ENCODE assay signal across 8 mouse cellular contexts in genomic region chr8:69995422-69995775, GRCm38 (mm10). TPM values are rescaled to one million over a fixed set of nuclear protein-coding genes. Genes with fewer than 3 reads are reported as not detected.
DNase-seq lines count a peak whose midpoint lies in the region; ATAC-seq and TF ChIP-seq lines count a peak whose summit lies in the region.

No protein-coding gene starts in this region.

- no peaks in the 10 kb centered on the region for H3K9me3 ChIP-seq in lung, embryonic 14.5 days (ENCODE audit: low read depth, low read length)
- H3K9me3 ChIP-seq in embryonic facial prominence, embryonic 13.5 days, result no peaks in the 10 kb centered on the region
- no peaks in the 10 kb centered on the region for H3K9me3 ChIP-seq in intestine, embryonic 14.5 days (ENCODE audit: control insufficient read depth, low read length)
- no peaks in the 10 kb centered on the region for H3K9me3 ChIP-seq in neural tube, embryonic 12.5 days

- no peak for TF ChIP-seq CTCF in lung, embryonic 14.5 days (IDR thresholded peaks at IDR 0.05; ENCODE audit: low read depth)

- no peak for DNase-seq in lung, embryonic 14.5 days
- no peak for DNase-seq in lung, postnatal 14 days
- DNase-seq in intestine, embryonic 14.5 days (ENCODE audit: low spot score), result no peak
- DNase-seq in left cerebral cortex, postnatal 14 days (ENCODE audit: low spot score in 2 of 2), result no peak
- DNase-seq in gastrocnemius, adult 18-20 months (ENCODE audit: low spot score), result no peak

- no peaks in the 10 kb centered on the region for H3K27me3 ChIP-seq in lung, embryonic 14.5 days (ENCODE audit: insufficient read depth, low read length)
- H3K27me3 ChIP-seq in embryonic facial prominence, embryonic 13.5 days, result no peaks in the 10 kb centered on the region
- no peaks in the 10 kb centered on the region for H3K27me3 ChIP-seq in intestine, embryonic 14.5 days (replicated peaks; ENCODE audit: control insufficient read depth, insufficient read depth, low read length)
- H3K27me3 ChIP-seq in neural tube, embryonic 12.5 days (replicated peaks), result no peaks in the 10 kb centered on the region

- WGBS in lung, embryonic 14.5 days, result 0% methylated on average over 7 of the region's 7 CpGs
- WGBS in embryonic facial prominence, embryonic 13.5 days, result under 1% methylated on average over 7 of the region's 7 CpGs
- WGBS in intestine, embryonic 14.5 days, result under 1% methylated on average over 7 of the region's 7 CpGs
- 1% methylated on average over 7 of the region's 7 CpGs for WGBS in neural tube, embryonic 12.5 days

- H3K4me3 ChIP-seq in lung, embryonic 14.5 days (ENCODE audit: low read depth, low read length), result peak overlapping the region; percentile 91
- peak overlapping the region; percentile 97 for H3K4me3 ChIP-seq in embryonic facial prominence, embryonic 13.5 days
- H3K4me3 ChIP-seq in intestine, embryonic 14.5 days (ENCODE audit: low read depth, low read length), result peak overlapping the region; percentile 79
- H3K4me3 ChIP-seq in neural tube, embryonic 12.5 days, result peak overlapping the region; percentile 93

- no peak for ATAC-seq in lung, embryonic 14.5 days (ENCODE audit: insufficient read depth)
- ATAC-seq in embryonic facial prominence, embryonic 13.5 days (ENCODE audit: insufficient number of reproducible peaks, insufficient read depth, low FRiP score, low TSS enrichment, low read depth), result no peak
- no peak for ATAC-seq in intestine, embryonic 14.5 days (replicated peaks; ENCODE audit: low FRiP score, low TSS enrichment, low read depth)
- no peak for ATAC-seq in neural tube, embryonic 12.5 days (ENCODE audit: low FRiP score, low read depth)
- no peak for ATAC-seq in activated CD4-positive, CD25-positive, alpha-beta regulatory T cell, adult 4 months

- peaks cover 5% of the 10 kb centered on the region; the same call in 1 of the 2 replicates for H3K36me3 ChIP-seq in lung, embryonic 14.5 days (ENCODE audit: insufficient read depth)
- 0 out of 2 replicates have a peak, but pooled peaks cover 5% of the 10 kb centered on the region for H3K36me3 ChIP-seq in embryonic facial prominence, embryonic 13.5 days
- no peaks in the 10 kb centered on the region for H3K36me3 ChIP-seq in intestine, embryonic 14.5 days (ENCODE audit: control insufficient read depth, insufficient read depth, low read length)
- H3K36me3 ChIP-seq in neural tube, embryonic 12.5 days, result peaks cover 2% of the 10 kb centered on the region; the same call in 1 of the 2 replicates

- intact Hi-C loops in left cerebral cortex, postnatal 14 days (cut with DNase I), result no loop called here

- H3K27ac ChIP-seq in lung, embryonic 14.5 days (ENCODE audit: low read depth), result peak overlapping the region; percentile 94
- H3K27ac ChIP-seq in embryonic facial prominence, embryonic 13.5 days, result no peak overlapping the region
- peak overlapping the region; percentile 92 for H3K27ac ChIP-seq in intestine, embryonic 14.5 days (ENCODE audit: low read depth)
- H3K27ac ChIP-seq in neural tube, embryonic 12.5 days, result peak overlapping the region; percentile 86; the same call in 1 of the 2 replicates

- peak overlapping the region; percentile 82 for H3K9ac ChIP-seq in lung, embryonic 14.5 days
- H3K9ac ChIP-seq in embryonic facial prominence, embryonic 13.5 days, result peak overlapping the region; percentile 86
- H3K9ac ChIP-seq in intestine, embryonic 14.5 days (ENCODE audit: low read length), result peak overlapping the region; percentile 80
- H3K9ac ChIP-seq in neural tube, embryonic 12.5 days, result peak overlapping the region; percentile 79

- H3K4me1 ChIP-seq in lung, embryonic 14.5 days (ENCODE audit: insufficient read depth), result peaks cover 6% of the 10 kb centered on the region
- H3K4me1 ChIP-seq in embryonic facial prominence, embryonic 13.5 days, result peaks cover 10% of the 10 kb centered on the region
- H3K4me1 ChIP-seq in intestine, embryonic 14.5 days (replicated peaks; ENCODE audit: control insufficient read depth, insufficient read depth, low read length), result no peaks in the 10 kb centered on the region; the same call in 1 of the 2 replicates
- peaks cover 17% of the 10 kb centered on the region for H3K4me1 ChIP-seq in neural tube, embryonic 12.5 days

- H3K4me2 ChIP-seq in lung, embryonic 14.5 days, result peak overlapping the region; percentile 75
- H3K4me2 ChIP-seq in embryonic facial prominence, embryonic 13.5 days, result peak overlapping the region; percentile 84
- peak overlapping the region; percentile 80 for H3K4me2 ChIP-seq in intestine, embryonic 14.5 days (ENCODE audit: low read length)
- H3K4me2 ChIP-seq in neural tube, embryonic 12.5 days (replicated peaks), result peak overlapping the region; percentile 88

RNA-seq across cellular contexts. Expression of gene Gatad2a, which starts 0.8 kb away (rescaled TPM):
- 81.5 and 92.4 TPM in 2 replicates for polyA plus RNA-seq in lung, embryonic 14.5 days (2014; fragmentation: Nextera tagmentation; extraction: Ambion mirVana)
- 35.5 and 35.6 TPM in 2 replicates for polyA plus RNA-seq in embryonic facial prominence, embryonic 13.5 days (2015; fragmentation: Nextera tagmentation; extraction: Ambion mirVana)
- polyA plus RNA-seq in intestine, embryonic 14.5 days (2014; fragmentation: Nextera tagmentation; extraction: Ambion mirVana), result 51.9 and 57.4 TPM in 2 replicates
- 61.3 and 66.9 TPM in 2 replicates for polyA plus RNA-seq in neural tube, embryonic 12.5 days (2016; fragmentation: Nextera tagmentation; extraction: Ambion mirVana)
- polyA plus RNA-seq in activated CD4-positive, CD25-positive, alpha-beta regulatory T cell, adult 4 months (2017; shearing (Covaris generic)), result 10 to 100 TPM; 22.9 to 25.8 TPM
- 10 to 100 TPM; 23.1 to 25.2 TPM for total RNA-seq in left cerebral cortex, postnatal 14 days (2021)
- 10 to 100 TPM; 28.6 to 38.8 TPM for total RNA-seq in gastrocnemius, adult 18-20 months (2021)

RNA-seq across cellular contexts. Expression of gene Mau2, which starts 47.1 kb away (rescaled TPM):
- 49.6 and 50.7 TPM in 2 replicates for polyA plus RNA-seq in lung, embryonic 14.5 days (2014; fragmentation: Nextera tagmentation; extraction: Ambion mirVana)
- 60.3 and 63.7 TPM in 2 replicates for polyA plus RNA-seq in embryonic facial prominence, embryonic 13.5 days (2015; fragmentation: Nextera tagmentation; extraction: Ambion mirVana)
- polyA plus RNA-seq in intestine, embryonic 14.5 days (2014; fragmentation: Nextera tagmentation; extraction: Ambion mirVana), result 46.9 and 54.5 TPM in 2 replicates
- 70.4 and 70.9 TPM in 2 replicates for polyA plus RNA-seq in neural tube, embryonic 12.5 days (2016; fragmentation: Nextera tagmentation; extraction: Ambion mirVana)
- polyA plus RNA-seq in activated CD4-positive, CD25-positive, alpha-beta regulatory T cell, adult 4 months (2017; shearing (Covaris generic)), result 10 to 100 TPM; 36.4 to 50.1 TPM
- total RNA-seq in left cerebral cortex, postnatal 14 days (2021), result 10 to 100 TPM; 82.8 to 83.3 TPM
- total RNA-seq in gastrocnemius, adult 18-20 months (2021), result 10 to 100 TPM; 21.7 to 22.5 TPM

RNA-seq across cellular contexts. Expression of gene Sugp1, which starts 47.2 kb away (rescaled TPM):
- 33.6 and 39.3 TPM in 2 replicates for polyA plus RNA-seq in lung, embryonic 14.5 days (2014; fragmentation: Nextera tagmentation; extraction: Ambion mirVana)
- polyA plus RNA-seq in embryonic facial prominence, embryonic 13.5 days (2015; fragmentation: Nextera tagmentation; extraction: Ambion mirVana), result 51.1 and 56.5 TPM in 2 replicates
- 34.2 and 34.4 TPM in 2 replicates for polyA plus RNA-seq in intestine, embryonic 14.5 days (2014; fragmentation: Nextera tagmentation; extraction: Ambion mirVana)
- 56.4 and 57.0 TPM in 2 replicates for polyA plus RNA-seq in neural tube, embryonic 12.5 days (2016; fragmentation: Nextera tagmentation; extraction: Ambion mirVana)
- 10 to 100 TPM; 45.0 to 46.4 TPM for polyA plus RNA-seq in activated CD4-positive, CD25-positive, alpha-beta regulatory T cell, adult 4 months (2017; shearing (Covaris generic))
- 10 to 100 TPM; 47.7 to 52.0 TPM for total RNA-seq in left cerebral cortex, postnatal 14 days (2021)
- 10 to 100 TPM; 16.1 to 19.5 TPM for total RNA-seq in gastrocnemius, adult 18-20 months (2021)
